Mouse (Mus musculus) embryonic facial prominence, embryonic 15.5 days (tissue): ENCODE measurements around the gene Osbpl6. TPM values are rescaled to one million over a fixed set of nuclear protein-coding genes. Genes with fewer than 3 reads are reported as not detected.

Source experiments
- ATAC-seq: fragments of 200-750 bp; cut with Nextera tagmentation; 2 replicates; pipeline ENCODE4 v1.8.0; 2017; ENCODE audit warnings: low read depth, moderate TSS enrichment; ENCODE audit not compliant: insufficient number of reproducible peaks, low FRiP score, low TSS enrichment
- H3K27ac ChIP-seq: fragments of 300-500 bp; sonication (generic); replicated peaks from 2 replicates; pipeline ENCODE4 v1.5.1; 2015; ENCODE audit warnings: mild to moderate bottlenecking, inconsistent platforms
- H3K27me3 ChIP-seq: fragments of 300-500 bp; sonication (generic); 2 replicates; pipeline ENCODE4 v1.6.1; 2015; ENCODE audit warnings: inconsistent platforms
- H3K36me3 ChIP-seq: fragments of 300-500 bp; sonication (generic); 2 replicates; pipeline ENCODE4 v1.6.1; 2015; ENCODE audit warnings: mild to moderate bottlenecking, inconsistent platforms
- H3K4me1 ChIP-seq: fragments of 300-500 bp; sonication (generic); 2 replicates; pipeline ENCODE4 v1.6.1; 2015; ENCODE audit warnings: inconsistent platforms
- H3K4me2 ChIP-seq: fragments of 300-500 bp; sonication (generic); replicated peaks from 2 replicates; pipeline ENCODE4 v1.6.1; 2015; ENCODE audit warnings: mild to moderate bottlenecking, inconsistent platforms
- H3K4me3 ChIP-seq: fragments of 300-500 bp; sonication (generic); replicated peaks from 2 replicates; pipeline ENCODE4 v1.5.1; 2015; ENCODE audit warnings: mild to moderate bottlenecking, inconsistent platforms
- H3K9ac ChIP-seq: fragments of 300-500 bp; sonication (generic); 2 replicates; pipeline ENCODE4 v1.6.1; 2015; ENCODE audit warnings: inconsistent platforms
- H3K9me3 ChIP-seq: fragments of 300-500 bp; sonication (generic); replicated peaks from 2 replicates; pipeline ENCODE4 v1.6.1; 2016; ENCODE audit warnings: inconsistent platforms
- WGBS: fragments of 180-500 bp; shearing (Covaris S2); methylation state at CpG from one replicate; pipeline ENCODE4 v1.1.7; 2015; 5-methylcytosine and 5-hydroxymethylcytosine counted together
- polyA plus RNA-seq: library from polyadenylated mRNA; unstranded; fragments of >200 nt; fragmentation: Nextera tagmentation; extraction: Ambion mirVana; gene quantifications from 2 replicates; pipeline ENCODE4 v1.2.1, GENCODE M21; 2015

The Osbpl6 gene
- polyA plus RNA-seq, 1 experiment from 2014 or later: 15.1 TPM

DNA sequence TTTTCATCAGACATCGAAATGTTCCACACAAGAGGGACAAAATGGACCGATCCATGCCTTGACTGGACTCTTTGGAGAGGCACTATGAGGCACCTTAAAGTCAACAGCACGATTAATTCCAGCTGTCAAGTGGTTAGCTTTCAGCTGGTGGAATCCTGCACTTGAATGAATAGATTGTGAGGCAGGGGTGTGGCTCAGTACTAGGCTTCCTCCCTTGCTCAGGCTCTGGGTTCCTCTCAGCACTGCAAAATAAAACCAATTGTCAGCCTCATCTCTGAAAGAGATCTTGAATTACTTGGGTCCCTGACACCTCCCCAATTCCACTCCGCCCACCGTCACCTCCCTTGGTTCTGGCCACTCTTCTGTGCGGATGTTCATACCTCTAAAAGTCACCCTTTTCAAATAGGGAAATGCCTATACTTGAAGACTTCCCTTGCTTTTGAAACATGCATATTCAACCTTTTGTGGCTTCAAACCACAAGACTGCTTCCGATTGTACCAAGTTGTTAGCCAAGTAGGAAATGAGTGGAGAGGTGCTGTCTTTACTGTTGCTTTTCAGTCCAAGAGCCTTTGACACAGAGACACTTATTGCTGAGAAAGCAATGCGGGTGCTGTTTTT, 160.7 kb downstream of the Osbpl6 start:
- WGBS: 79% methylated on average over 8 of the region's 8 CpGs

GRCm38 (mm10) chr2:76571543-76571942, 165.2 kb downstream of the Osbpl6 start:
- no peak overlapping the region for H3K4me3 ChIP-seq
- no peaks in the 10 kb centered on the region for H3K36me3 ChIP-seq
- 0 out of 2 replicates have a peak, but pooled peaks cover 4% of the 10 kb centered on the region for H3K4me1 ChIP-seq
- ATAC-seq: no peak
- H3K4me2 ChIP-seq: no peak overlapping the region
- H3K27me3 ChIP-seq: no peaks in the 10 kb centered on the region
- no peak overlapping the region for H3K27ac ChIP-seq
- no peak overlapping the region for H3K9ac ChIP-seq
- no peaks in the 10 kb centered on the region for H3K9me3 ChIP-seq
- 51% methylated on average over 10 of the region's 10 CpGs for WGBS

More for the DNA sequence above, 160.7 kb downstream of the Osbpl6 start:
- no peaks in the 10 kb centered on the region for H3K9me3 ChIP-seq
- no peaks in the 10 kb centered on the region; the same call in 1 of the 2 replicates for H3K36me3 ChIP-seq
- no peak overlapping the region for H3K4me2 ChIP-seq
- no peaks in the 10 kb centered on the region for H3K27me3 ChIP-seq
- no peak overlapping the region for H3K4me3 ChIP-seq
- H3K9ac ChIP-seq: no peak overlapping the region
- ATAC-seq: no peak
- H3K27ac ChIP-seq: no peak overlapping the region
- H3K4me1 ChIP-seq: 0 out of 2 replicates have a peak, but pooled peaks cover 4% of the 10 kb centered on the region

GRCm38 (mm10) chr2:76578911-76579310, 172.6 kb downstream of the Osbpl6 start:
- Histone ChIP-seq H3K4me1 (no peaks in the 10 kb centered on the region), H3K9me3 (no peaks in the 10 kb centered on the region), H3K4me2 (no peak overlapping the region), H3K9ac (no peak overlapping the region), H3K27me3 (no peaks in the 10 kb centered on the region), H3K36me3 (no peaks in the 10 kb centered on the region), H3K4me3 (no peak overlapping the region), H3K27ac (no peak overlapping the region)
- WGBS: 86% methylated on average over 8 of the region's 8 CpGs
- ATAC-seq: no peak

DNA sequence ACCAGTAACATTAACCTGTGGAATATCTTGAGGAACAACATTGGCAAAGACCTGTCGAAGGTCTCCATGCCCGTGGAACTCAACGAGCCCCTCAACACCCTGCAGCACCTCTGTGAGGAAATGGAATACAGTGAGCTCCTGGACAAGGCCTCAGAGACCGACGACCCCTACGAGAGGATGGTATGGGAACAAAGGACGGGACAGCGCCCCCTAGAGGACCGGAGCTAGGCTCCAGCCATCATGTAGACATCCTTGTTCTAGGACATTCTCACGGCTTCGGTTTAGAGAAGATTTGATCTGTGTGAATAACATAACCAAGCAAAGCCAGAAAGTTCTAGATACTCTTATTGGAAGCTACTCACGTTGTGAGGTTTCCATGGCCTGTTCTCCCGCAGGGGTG, 178.8 kb downstream of the Osbpl6 start:
- no peaks in the 10 kb centered on the region for H3K4me1 ChIP-seq
- no peak overlapping the region for H3K9ac ChIP-seq
- no peaks in the 10 kb centered on the region for H3K9me3 ChIP-seq
- H3K4me2 ChIP-seq: no peak overlapping the region
- no peaks in the 10 kb centered on the region for H3K27me3 ChIP-seq
- H3K27ac ChIP-seq: no peak overlapping the region
- H3K36me3 ChIP-seq: peaks cover 5% of the 10 kb centered on the region; the same call in 1 of the 2 replicates
- no peak for ATAC-seq
- WGBS: 93% methylated on average over 13 of the region's 13 CpGs
- no peak overlapping the region for H3K4me3 ChIP-seq

- Histone ChIP-seq H3K27ac (no peak overlapping the region), H3K4me2 (no peak overlapping the region), H3K9ac (no peak overlapping the region), H3K4me3 (no peak overlapping the region), H3K4me1 (no peaks in the 10 kb centered on the region), H3K27me3 (no peaks in the 10 kb centered on the region), H3K9me3 (no peaks in the 10 kb centered on the region), H3K36me3 (peaks cover 5% of the 10 kb centered on the region; the same call in 1 of the 2 replicates)
- no peak for ATAC-seq
- WGBS: 74% methylated on average over 10 of the region's 10 CpGs
Measured at GRCm38 (mm10) chr2:76586906-76587305, 180.6 kb downstream of the Osbpl6 start.

DNA sequence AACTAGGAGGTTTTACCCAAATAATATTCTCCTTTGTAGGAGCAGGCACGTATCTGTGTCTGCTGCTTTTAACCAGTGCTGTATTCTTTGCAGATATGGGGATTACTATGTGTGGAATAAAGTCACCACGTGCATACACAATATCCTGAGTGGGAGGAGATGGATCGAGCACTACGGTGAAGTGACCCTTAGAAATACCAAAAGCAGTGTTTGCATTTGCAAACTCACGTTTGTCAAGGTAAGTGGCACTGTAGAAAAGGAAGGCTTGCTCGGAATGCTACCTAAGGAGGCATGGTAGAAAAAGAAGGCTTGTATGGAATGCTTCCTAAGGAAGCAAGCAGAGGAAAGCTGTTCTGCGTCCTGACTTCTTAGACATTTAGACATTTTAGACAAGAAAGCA, 183.9 kb downstream of the Osbpl6 start:
- no peak overlapping the region for H3K4me3 ChIP-seq
- 88% methylated on average over 7 of the region's 7 CpGs for WGBS
- no peak overlapping the region for H3K27ac ChIP-seq

GRCm38 (mm10) chr2:76592401-76592924, 186.2 kb downstream of the Osbpl6 start:
- Histone ChIP-seq H3K4me2 (no peak overlapping the region), H3K27me3 (no peaks in the 10 kb centered on the region), H3K36me3 (peaks cover 6% of the 10 kb centered on the region; the same call in 1 of the 2 replicates), H3K9ac (no peak overlapping the region), H3K27ac (no peak overlapping the region), H3K9me3 (no peaks in the 10 kb centered on the region), H3K4me3 (no peak overlapping the region), H3K4me1 (no peaks in the 10 kb centered on the region)
- 69% methylated on average over 3 of the region's 3 CpGs for WGBS
- ATAC-seq: no peak

More for the DNA sequence above, 183.9 kb downstream of the Osbpl6 start:
- Histone ChIP-seq H3K36me3 (peaks cover 8% of the 10 kb centered on the region; the same call in 1 of the 2 replicates), H3K4me1 (no peaks in the 10 kb centered on the region), H3K9ac (no peak overlapping the region), H3K9me3 (no peaks in the 10 kb centered on the region), H3K27me3 (no peaks in the 10 kb centered on the region), H3K4me2 (no peak overlapping the region)
- no peak for ATAC-seq

DNA sequence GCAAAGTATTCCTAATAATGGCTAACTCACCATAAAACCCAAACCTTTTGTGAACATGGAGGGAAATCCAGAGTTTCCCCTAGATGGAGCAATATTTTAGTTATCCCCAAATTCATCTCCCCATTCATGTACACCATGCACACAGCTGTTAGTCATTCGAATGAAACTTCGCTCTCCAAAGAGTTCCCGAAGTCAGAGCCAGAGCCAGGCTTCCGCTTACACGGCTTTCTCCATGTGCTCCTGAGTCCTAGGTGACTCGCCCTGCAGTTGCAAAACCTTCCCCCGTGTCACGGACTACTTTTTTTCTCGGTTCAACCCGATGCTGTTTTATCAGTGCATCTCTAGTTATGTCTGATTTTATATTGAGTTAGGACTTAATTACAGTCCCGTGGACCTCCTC, 191.2 kb downstream of the Osbpl6 start:
- ATAC-seq: no peak
- H3K4me3 ChIP-seq: no peak overlapping the region
- H3K4me2 ChIP-seq: no peak overlapping the region
- H3K9ac ChIP-seq: no peak overlapping the region
- H3K9me3 ChIP-seq: no peaks in the 10 kb centered on the region
- no peaks in the 10 kb centered on the region for H3K27me3 ChIP-seq
- H3K27ac ChIP-seq: no peak overlapping the region
- 0 out of 2 replicates have a peak, but pooled peaks cover 2% of the 10 kb centered on the region for H3K4me1 ChIP-seq
- 0 out of 2 replicates have a peak, but pooled peaks cover 6% of the 10 kb centered on the region for H3K36me3 ChIP-seq
- WGBS: 45% methylated on average over 11 of the region's 11 CpGs

DNA sequence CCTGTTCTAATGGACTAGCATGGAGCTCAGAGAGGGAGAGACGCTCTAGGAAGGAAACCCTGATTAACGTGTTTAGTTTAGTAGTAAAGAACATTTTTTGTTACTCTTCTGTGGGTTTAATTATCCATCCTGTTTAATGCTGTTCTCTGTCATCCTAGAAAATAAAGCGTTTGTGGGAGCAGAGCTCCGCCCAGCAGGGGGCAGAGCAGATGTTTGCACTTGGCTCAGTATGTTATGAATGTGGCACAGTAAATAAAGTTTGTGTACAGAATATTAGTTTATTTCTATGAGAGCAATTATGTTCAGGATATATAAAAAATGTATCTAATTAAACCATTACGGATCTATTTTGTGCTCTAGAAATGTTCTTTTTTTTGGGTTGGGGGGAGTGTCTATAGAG, 192.9 kb downstream of the Osbpl6 start:
- no peak for ATAC-seq
- no peaks in the 10 kb centered on the region for H3K9me3 ChIP-seq
- no peak overlapping the region for H3K4me3 ChIP-seq
- H3K27ac ChIP-seq: no peak overlapping the region
- WGBS: 54% methylated on average over 5 of the region's 5 CpGs
- H3K9ac ChIP-seq: no peak overlapping the region
- no peak overlapping the region for H3K4me2 ChIP-seq
- H3K27me3 ChIP-seq: no peaks in the 10 kb centered on the region
- H3K4me1 ChIP-seq: 0 out of 2 replicates have a peak, but pooled peaks cover 2% of the 10 kb centered on the region
- H3K36me3 ChIP-seq: 0 out of 2 replicates have a peak, but pooled peaks cover 3% of the 10 kb centered on the region

DNA sequence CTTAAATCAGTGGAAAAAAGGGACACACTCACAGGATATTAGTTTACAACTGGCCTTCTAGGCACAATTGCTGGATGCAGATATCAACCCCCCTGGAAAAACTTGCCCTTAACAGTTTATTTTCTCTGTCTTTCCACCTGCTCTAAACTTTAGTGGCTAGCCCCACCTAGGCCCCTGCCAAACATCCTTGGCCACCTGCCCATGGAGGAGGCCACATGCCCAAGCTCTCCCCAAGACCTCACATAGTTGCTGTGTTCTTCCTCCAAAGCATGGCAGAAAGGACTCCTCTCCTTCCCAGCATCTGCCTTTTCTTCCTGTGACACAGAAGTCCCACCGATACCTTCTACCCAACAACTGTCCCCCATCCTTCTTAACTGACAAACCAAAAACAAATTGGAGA, 195.9 kb downstream of the Osbpl6 start:
- Histone ChIP-seq H3K9me3 (no peaks in the 10 kb centered on the region), H3K4me2 (no peak overlapping the region), H3K4me1 (0 out of 2 replicates have a peak, but pooled peaks cover 2% of the 10 kb centered on the region), H3K9ac (no peak overlapping the region), H3K4me3 (no peak overlapping the region), H3K36me3 (no peaks in the 10 kb centered on the region), H3K27me3 (no peaks in the 10 kb centered on the region), H3K27ac (no peak overlapping the region)
- ATAC-seq: no peak
- 90% methylated on average over 1 of the region's 1 CpGs for WGBS

GRCm38 (mm10) chr2:76606704-76607103, 200.4 kb downstream of the Osbpl6 start:
- no peak overlapping the region for H3K4me3 ChIP-seq
- H3K4me2 ChIP-seq: no peak overlapping the region
- H3K9me3 ChIP-seq: no peaks in the 10 kb centered on the region
- 66% methylated on average over 3 of the region's 3 CpGs for WGBS
- no peaks in the 10 kb centered on the region for H3K4me1 ChIP-seq
- H3K36me3 ChIP-seq: no peaks in the 10 kb centered on the region
- H3K9ac ChIP-seq: no peak overlapping the region
- H3K27ac ChIP-seq: no peak overlapping the region
- H3K27me3 ChIP-seq: no peaks in the 10 kb centered on the region
- ATAC-seq: no peak
